Mouse (Mus musculus): Measurements from ENCODE around the gene Dcaf17.

- TF ChIP-seq POLR2A (IDR thresholded peaks at IDR 0.05; ENCODE audit: low read depth, low read length) (no peak), CTCF (IDR thresholded peaks at IDR 0.05; ENCODE audit: extremely low read depth, insufficient read depth, insufficient read length, insufficient replicate concordance) (no peak)
These were observed 91.1 kb downstream of the Dcaf17 start for GRCm38 (mm10) chr2:71146266-71146665.
